Mouse (Mus musculus) macrophage (primary cell): ENCODE data around the gene Mettl27. TPM values are rescaled to one million over a fixed set of nuclear protein-coding genes. Genes with fewer than 3 reads are reported as not detected.
"Not testable (repeated sequence)": the region's sequence is repeated elsewhere in the genome, so short reads cannot be mapped to it uniquely, and the experiment has no call there.

Source experiments
- H3K27ac ChIP-seq: fragments of 350-480 bp; formaldehyde crosslinking; 2 replicates; pipeline ENCODE4 v1.9.0; 2021
- H3K36me3 ChIP-seq: fragments of 350-480 bp; formaldehyde crosslinking; 2 replicates; pipeline ENCODE4 v1.9.0; 2021; ENCODE audit errors: inconsistent target
- H3K4me3 ChIP-seq: fragments of 350-480 bp; formaldehyde crosslinking; 2 replicates; pipeline ENCODE4 v1.9.0; 2021; ENCODE audit errors: inconsistent target
- H3K79me2 ChIP-seq: fragments of 350-480 bp; formaldehyde crosslinking; 2 replicates; pipeline ENCODE4 v1.9.0; 2021; ENCODE audit errors: inconsistent target
- WGBS: methylation state at CpG from one replicate; pipeline ENCODE4 v1.1.7; 2026; ENCODE audit warnings: inconsistent platforms; ENCODE audit not compliant: missing documents; 5-methylcytosine and 5-hydroxymethylcytosine counted together
- polyA plus RNA-seq: library from polyadenylated mRNA; stranded (reverse); fragments of 250-400 nt; gene quantifications from 3 replicates; pipeline ENCODE4 v1.2.4, GENCODE M21; 2018; ENCODE audit warnings: inconsistent platforms

Mettl27 gene
- polyA plus RNA-seq, 1 experiment from 2014 or later: 2.0 TPM

DNA sequence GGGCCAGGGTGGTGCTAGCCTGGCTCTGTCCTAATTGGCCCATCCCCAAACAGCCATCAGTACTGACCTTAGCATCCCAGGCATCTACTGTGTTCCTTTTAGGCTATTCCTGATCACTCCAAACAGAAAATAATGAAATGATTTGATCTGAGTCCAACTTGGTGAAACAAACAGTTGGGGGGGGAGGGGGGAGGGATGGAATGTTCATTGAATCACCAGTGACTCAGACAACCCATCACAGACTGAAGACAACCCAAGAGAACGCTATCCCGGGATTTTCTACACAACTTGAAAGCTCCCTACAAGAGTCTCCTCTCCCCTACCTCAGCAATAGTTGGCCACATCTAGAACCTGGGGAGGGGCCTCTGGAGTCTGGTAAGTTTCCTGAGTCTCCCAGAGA lies 20.3 kb upstream of the Mettl27 start:
- WGBS: 85% methylated on average over 2 of the region's 2 CpGs
- no peaks in the 10 kb centered on the region for H3K79me2 ChIP-seq
- no peak overlapping the region for H3K27ac ChIP-seq
- no peak overlapping the region for H3K4me3 ChIP-seq
- no peaks in the 10 kb centered on the region for H3K36me3 ChIP-seq

GRCm38 (mm10) chr5:134913352-134913751 lies 18.8 kb upstream of the Mettl27 start:
- H3K27ac ChIP-seq: no peak overlapping the region
- no peaks in the 10 kb centered on the region for H3K36me3 ChIP-seq
- no peak overlapping the region for H3K4me3 ChIP-seq
- H3K79me2 ChIP-seq: no peaks in the 10 kb centered on the region
- 91% methylated on average over 3 of the region's 3 CpGs for WGBS

DNA sequence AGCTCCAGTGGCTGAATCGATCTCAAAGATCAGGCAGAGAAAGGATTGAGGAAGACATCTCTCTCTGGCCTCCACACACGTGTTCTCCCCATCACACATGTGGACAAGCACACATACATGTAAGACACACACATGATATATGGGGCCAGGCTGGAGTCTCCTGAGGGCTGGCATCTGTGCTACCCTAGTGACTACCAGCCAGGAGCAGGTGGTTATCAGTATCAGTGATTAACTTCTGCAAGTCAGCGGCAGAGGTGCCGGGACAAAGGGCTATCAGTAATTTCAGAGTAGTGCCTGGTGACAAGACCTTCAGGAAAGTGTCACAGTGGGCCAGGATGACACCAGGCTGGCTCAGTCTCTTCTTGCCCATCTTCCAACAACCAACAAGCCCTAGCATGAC lies 18.4 kb upstream of the Mettl27 start:
- Histone ChIP-seq H3K27ac (no peak overlapping the region), H3K4me3 (no peak overlapping the region), H3K36me3 (no peaks in the 10 kb centered on the region), H3K79me2 (no peaks in the 10 kb centered on the region)
- 89% methylated on average over 4 of the region's 4 CpGs for WGBS

GRCm38 (mm10) chr5:134914510-134914909 lies 17.7 kb upstream of the Mettl27 start:
- Histone ChIP-seq H3K36me3 (no peaks in the 10 kb centered on the region), H3K27ac (no peak overlapping the region), H3K79me2 (no peaks in the 10 kb centered on the region), H3K4me3 (no peak overlapping the region)
- 91% methylated on average over 8 of the region's 8 CpGs for WGBS

- whole genome bisulfite sequencing: 87% methylated on average over 8 of the region's 8 CpGs
- Histone ChIP-seq H3K36me3 (no peaks in the 10 kb centered on the region), H3K4me3 (no peak within 1 kb of the TSS), H3K27ac (no peak within 1 kb of the TSS), H3K79me2 (no peaks in the 10 kb centered on the region)
Observed at GRCm38 (mm10) chr5:134915311-134915710, 16.9 kb upstream of the Mettl27 start, which contains the start of gene Cldn13. TSS of gene Cldn13 (minus strand) at chr5:134915526.

DNA sequence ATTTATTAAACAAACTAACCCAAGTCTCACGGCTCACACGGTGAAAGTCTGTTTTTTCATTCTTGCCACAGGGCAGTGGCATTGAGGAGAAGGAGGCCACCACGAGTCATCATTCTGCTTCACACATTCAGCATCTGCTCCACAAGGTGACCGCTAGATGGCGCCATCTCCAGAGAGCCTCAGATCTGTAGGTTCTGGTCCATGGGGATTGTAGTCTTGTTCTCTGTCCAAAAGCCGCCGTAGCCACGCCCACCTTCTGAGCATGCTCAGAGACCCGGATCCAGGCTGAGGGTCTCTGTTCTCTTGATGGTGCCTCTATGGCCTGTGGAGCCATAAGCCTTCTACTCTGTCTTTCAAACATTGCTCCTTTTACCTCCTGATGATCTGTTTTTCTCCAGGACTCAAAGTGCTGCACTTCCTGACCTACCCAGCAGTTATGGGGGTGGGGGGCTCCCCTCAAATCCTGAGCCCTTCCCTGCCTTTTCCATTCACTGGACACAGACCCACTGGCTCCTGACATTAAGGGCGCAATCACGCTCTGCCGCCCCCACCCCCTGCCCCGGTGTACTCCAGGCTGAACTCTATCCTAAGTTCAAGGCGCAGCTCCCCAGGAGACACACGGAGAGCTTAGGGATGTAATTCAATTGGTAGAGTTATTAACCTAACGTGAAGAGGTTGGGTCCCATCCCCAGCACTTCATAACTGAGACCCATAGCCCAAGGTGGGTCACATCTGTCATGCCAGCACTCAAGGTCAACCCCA lies 13.9 kb upstream of the Mettl27 start:
- no peak overlapping the region for H3K4me3 ChIP-seq
- no peaks in the 10 kb centered on the region for H3K79me2 ChIP-seq
- WGBS: 49% methylated on average over 16 of the region's 16 CpGs
- H3K36me3 ChIP-seq: no peaks in the 10 kb centered on the region
- H3K27ac ChIP-seq: no peak overlapping the region

GRCm38 (mm10) chr5:134919097-134919496 lies 13.1 kb upstream of the Mettl27 start:
- no peak overlapping the region for H3K27ac ChIP-seq

DNA sequence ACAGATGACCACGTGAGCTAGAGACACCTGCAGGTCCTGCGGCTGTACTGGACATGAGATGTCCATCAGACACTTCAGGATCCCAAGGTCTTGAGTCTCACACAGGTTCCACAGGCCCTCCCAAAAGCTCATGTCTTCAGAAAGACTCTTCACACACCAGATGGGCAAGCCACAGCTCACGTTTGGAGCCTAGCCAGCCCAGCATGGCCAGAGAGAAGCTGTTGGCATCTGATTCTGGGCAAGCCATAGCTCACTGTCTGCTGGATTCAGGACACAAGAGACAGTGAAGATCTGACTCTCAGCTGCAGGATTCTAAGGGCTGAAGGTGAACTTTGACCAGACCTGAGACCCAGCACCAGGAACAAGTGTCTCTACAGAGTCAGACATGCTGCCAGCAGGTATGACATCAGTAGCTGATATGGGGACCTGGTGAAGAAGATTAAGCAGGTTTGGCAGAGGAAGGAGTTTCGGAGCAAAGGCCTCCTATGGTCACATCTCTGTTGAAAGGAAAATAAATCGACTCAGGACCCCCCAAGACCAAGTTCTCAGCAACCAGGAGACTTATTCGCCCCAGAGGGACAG lies 12.0 kb upstream of the Mettl27 start:
- 87% methylated on average over 6 of the region's 6 CpGs for WGBS
- Histone ChIP-seq H3K79me2 (no peaks in the 10 kb centered on the region), H3K27ac (no peak overlapping the region), H3K36me3 (no peaks in the 10 kb centered on the region), H3K4me3 (no peak overlapping the region)

More at GRCm38 (mm10) chr5:134919097-134919496, 13.1 kb upstream of the Mettl27 start:
- WGBS: 87% methylated on average over 3 of the region's 3 CpGs
- Histone ChIP-seq H3K4me3 (no peak overlapping the region), H3K36me3 (no peaks in the 10 kb centered on the region), H3K79me2 (no peaks in the 10 kb centered on the region)

- whole genome bisulfite sequencing: 89% methylated on average over 8 of the region's 8 CpGs
- H3K27ac ChIP-seq: no peak overlapping the region
Observed at GRCm38 (mm10) chr5:134921106-134921505, 11.1 kb upstream of the Mettl27 start.

DNA sequence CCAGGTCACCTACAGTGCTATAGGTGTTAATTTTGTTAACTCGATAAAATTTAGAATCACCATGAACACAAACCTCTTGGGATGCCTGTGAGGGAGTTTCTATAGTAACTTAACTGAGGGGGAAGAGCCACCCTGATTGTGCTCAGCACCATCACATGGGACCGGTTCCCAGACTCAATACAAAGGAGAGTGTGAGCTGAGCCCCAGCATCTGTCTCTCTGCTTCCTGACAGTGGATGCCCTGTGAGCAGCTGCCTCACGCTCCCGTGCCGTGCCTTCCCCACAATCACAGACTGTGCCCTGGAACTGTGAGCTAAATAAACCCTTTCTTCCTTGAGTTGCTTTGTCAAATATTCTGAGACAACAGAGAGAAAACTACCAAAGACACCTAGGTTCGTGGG lies 9.0 kb upstream of the Mettl27 start:
- Histone ChIP-seq H3K36me3 (no peaks in the 10 kb centered on the region), H3K4me3 (no peak overlapping the region), H3K79me2 (no peaks in the 10 kb centered on the region), H3K27ac (no peak overlapping the region)
- 77% methylated on average over 6 of the region's 6 CpGs for WGBS

More at GRCm38 (mm10) chr5:134921106-134921505, 11.1 kb upstream of the Mettl27 start:
- H3K79me2 ChIP-seq: no peaks in the 10 kb centered on the region
- no peaks in the 10 kb centered on the region for H3K36me3 ChIP-seq
- H3K4me3 ChIP-seq: no peak overlapping the region

- Histone ChIP-seq H3K79me2 (no peaks in the 10 kb centered on the region), H3K36me3 (no peaks in the 10 kb centered on the region), H3K4me3 (no peak overlapping the region), H3K27ac (no peak overlapping the region)
- WGBS: 95% methylated on average over 4 of the region's 4 CpGs
Observed at GRCm38 (mm10) chr5:134926726-134927125, 5.4 kb upstream of the Mettl27 start.

GRCm38 (mm10) chr5:134929988-134930387 lies 2.2 kb upstream of the Mettl27 start:
- Histone ChIP-seq H3K27ac (no peak overlapping the region), H3K36me3 (no peaks in the 10 kb centered on the region), H3K79me2 (no peaks in the 10 kb centered on the region), H3K4me3 (no peak overlapping the region)
- WGBS: 83% methylated on average over 2 of the region's 2 CpGs

DNA sequence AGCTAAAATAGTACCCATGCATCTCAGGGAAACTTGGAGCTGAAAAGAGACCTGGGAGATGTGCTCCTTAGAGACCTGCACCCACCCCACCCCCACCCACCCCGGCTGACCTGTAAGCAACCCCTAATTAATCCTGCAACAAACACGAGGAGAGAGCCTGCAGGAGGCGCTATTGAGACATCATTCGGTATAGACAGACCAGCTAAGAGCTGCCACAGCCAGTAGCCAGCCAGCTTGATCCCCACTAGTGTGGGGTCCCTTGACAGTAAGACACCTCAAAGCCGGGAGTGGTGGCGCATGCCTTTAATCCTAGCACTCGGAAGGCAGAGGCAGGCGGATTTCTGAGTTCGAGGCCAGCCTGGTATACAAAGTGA lies 722 bp downstream of the Mettl27 start:
- H3K27ac ChIP-seq: no peak overlapping the region
- H3K36me3 ChIP-seq: no peaks in the 10 kb centered on the region
- no peaks in the 10 kb centered on the region for H3K79me2 ChIP-seq
- 43% methylated on average over 9 of the region's 9 CpGs for WGBS
- peak overlapping the region; percentile 79 for H3K4me3 ChIP-seq

DNA sequence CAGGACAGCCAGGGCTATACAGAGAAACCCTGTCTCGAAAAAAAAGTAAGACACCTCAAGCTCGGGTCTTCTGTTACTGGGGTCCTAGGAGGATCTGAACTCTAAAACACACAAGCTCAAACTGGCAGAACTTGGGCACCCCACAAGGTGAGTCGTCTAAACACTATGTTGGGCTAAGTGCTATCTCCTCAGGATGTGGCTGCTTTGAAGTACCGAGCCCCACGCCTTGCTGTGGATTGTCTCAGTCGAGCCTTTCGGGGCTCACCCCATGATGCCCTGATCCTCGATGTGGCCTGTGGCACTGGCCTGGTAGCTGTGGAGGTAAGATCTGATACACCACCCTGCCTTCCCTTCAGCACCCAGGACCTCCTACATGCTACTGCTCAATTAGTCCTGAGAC lies 1.1 kb downstream of the Mettl27 start:
- H3K27ac ChIP-seq: no peak overlapping the region
- WGBS: 78% methylated on average over 8 of the region's 8 CpGs
- H3K79me2 ChIP-seq: no peaks in the 10 kb centered on the region
- no peak overlapping the region for H3K4me3 ChIP-seq
- H3K36me3 ChIP-seq: no peaks in the 10 kb centered on the region

- H3K79me2 ChIP-seq, H3K36me3 ChIP-seq, H3K4me3 ChIP-seq, H3K27ac ChIP-seq: not testable (repeated sequence)
- 87% methylated on average over 5 of the region's 5 CpGs for WGBS
Observed at GRCm38 (mm10) chr5:134933686-134934085, 1.5 kb downstream of the Mettl27 start.
